ENCODE assay signal across 11 mouse cellular contexts in genomic region chr11:96350341-96350624, GRCm38 (mm10). TPM values are rescaled to one million over a fixed set of nuclear protein-coding genes. Genes with fewer than 3 reads are reported as not detected.
DNase-seq lines count a peak whose midpoint lies in the region; ATAC-seq and TF ChIP-seq lines count a peak whose summit lies in the region.
"Had no signal": no experiment of that assay in that cellular context is flagged by ENCODE, and none has a peak within 500 bp of the region (broad histone marks: within the 10 kb centered on the region; RNA-seq: fewer than 3 reads in every experiment).

Hoxb2 (plus strand) TSS chr11:96350525.

- no peaks in the 10 kb centered on the region for H3K9me3 ChIP-seq in hindbrain, embryonic 13.5 days
- H3K9me3 ChIP-seq: midbrain, embryonic 12.5 days had no signal

- 0 out of 2 replicates have a peak, but pooled peaks cover 5% of the 10 kb centered on the region for H3K4me1 ChIP-seq in lung, adult 2 months (ENCODE audit: control insufficient read depth, insufficient read depth, low read length)
- H3K4me1 ChIP-seq in hindbrain, embryonic 13.5 days (replicated peaks) = peaks cover 54% of the 10 kb centered on the region
- no peaks in the 10 kb centered on the region; the same call in 1 of the 2 replicates for H3K4me1 ChIP-seq in small intestine, adult 2 months (ENCODE audit: control insufficient read depth, insufficient read depth, insufficient read length, low read length)

- peak within 1 kb of the TSS; percentile 100 for H3K27ac ChIP-seq in hindbrain, embryonic 13.5 days
- H3K27ac ChIP-seq in small intestine, adult 2 months (ENCODE audit: insufficient read depth, low read depth, low read length) = peak within 1 kb of the TSS; percentile 40
- H3K27ac ChIP-seq: midbrain, embryonic 12.5 days had no signal

- H3K4me2 ChIP-seq in hindbrain, embryonic 13.5 days = peak within 1 kb of the TSS; percentile 80
- H3K4me2 ChIP-seq: midbrain, embryonic 12.5 days had no signal

- H3K36me3 ChIP-seq in hindbrain, embryonic 13.5 days = peaks cover 11% of the 10 kb centered on the region
- no peaks in the 10 kb centered on the region; the same call in 1 of the 2 replicates for H3K36me3 ChIP-seq in small intestine, adult 2 months (ENCODE audit: control insufficient read depth, insufficient read depth, low read length)
- H3K36me3 ChIP-seq: midbrain, embryonic 12.5 days had no signal

- no peak for TF ChIP-seq POLR2A in lung, adult 2 months (IDR thresholded peaks at IDR 0.05; ENCODE audit: borderline replicate concordance, extremely low read depth, low read depth, low read length)
- TF ChIP-seq POLR2A in small intestine, adult 2 months (IDR thresholded peaks at IDR 0.05; ENCODE audit: low read depth, low read length) = no peak

- no peak for DNase-seq in lung, adult 2 months
- DNase-seq in lung, postnatal 14 days = no peak
- DNase-seq in adrenal gland, postnatal 4 days (ENCODE audit: low spot score in 2 of 2) = no peak
- no peak for DNase-seq in frontal cortex, postnatal 14 days (ENCODE audit: low spot score in 2 of 2)
- no peak for DNase-seq in layer of hippocampus, adult 9-10 months (ENCODE audit: low spot score)
- DNase-seq: cerebellum, adult 2 months; thymus, postnatal 36 days had no signal

- TF ChIP-seq CTCF in lung, adult 2 months (IDR thresholded peaks at IDR 0.05; ENCODE audit: insufficient read depth, low read length) = no peak
- TF ChIP-seq CTCF in small intestine, adult 2 months (IDR thresholded peaks at IDR 0.05; ENCODE audit: extremely low read depth, insufficient read length, insufficient replicate concordance, low read depth, low read length) = no peak

- 67% methylated on average over 2 of the region's 2 CpGs for WGBS in lung, adult 2 months
- 3% methylated on average over 2 of the region's 2 CpGs for WGBS in hindbrain, embryonic 13.5 days
- WGBS in small intestine, adult 2 months = 58% methylated on average over 2 of the region's 2 CpGs

- peak within 1 kb of the TSS; percentile 100 for H3K9ac ChIP-seq in hindbrain, embryonic 13.5 days
- H3K9ac ChIP-seq: midbrain, embryonic 12.5 days had no signal

- H3K4me3 ChIP-seq in lung, adult 2 months (replicated peaks; ENCODE audit: extremely low read depth, low read depth, low read length) = no peak within 1 kb of the TSS
- peak within 1 kb of the TSS; percentile 81 for H3K4me3 ChIP-seq in hindbrain, embryonic 13.5 days
- no peak within 1 kb of the TSS for H3K4me3 ChIP-seq in small intestine, adult 2 months (ENCODE audit: low read depth, low read length)
- H3K4me3 ChIP-seq: midbrain, embryonic 12.5 days had no signal

- ATAC-seq in hindbrain, embryonic 13.5 days (ENCODE audit: low FRiP score) = no peak

- peaks cover 52% of the 10 kb centered on the region for H3K27me3 ChIP-seq in hindbrain, embryonic 13.5 days
- peaks cover 46% of the 10 kb centered on the region for H3K27me3 ChIP-seq in small intestine, adult 2 months (ENCODE audit: control insufficient read depth, insufficient read depth, low read length)

RNA-seq across cellular contexts. Expression of gene Hoxb2, which starts in this region (rescaled TPM):
- 19.7 and 24.7 TPM in 2 replicates for polyA plus RNA-seq in lung, adult 2 months (2012; rRNA removed)
- total RNA-seq in adrenal gland, postnatal 4 days (2021) = 10 to 100 TPM; 21.0 to 26.0 TPM
- polyA plus RNA-seq in hindbrain, embryonic 13.5 days (2015; fragmentation: Nextera tagmentation; extraction: Ambion mirVana) = 38.6 and 47.2 TPM in 2 replicates
- 9.9 TPM in 2 replicates for polyA plus RNA-seq in small intestine, adult 2 months (2012; rRNA removed)
- total RNA-seq: left cerebral cortex, postnatal 25 days had no signal
